Mouse (Mus musculus): ENCODE measurements at regions not wholly inside any gene's neighbourhood (a gene's known extent, or its start where the extent isn't known, plus 50 kb on each side); places are given as distances from the start of the nearest gene placed in this dataset.

- DNase-seq (ENCODE audit: low spot score in 2 of 2), result no peak
These were observed 299.7 kb downstream of the Bcl11a start for GRCm38 (mm10) chr11:24377530-24377929.

GRCm38 (mm10) chr11:24390578-24390977 lies 312.7 kb downstream of the Bcl11a start:
- no peak for DNase-seq (ENCODE audit: low spot score in 2 of 2)

GRCm38 (mm10) chr11:24391385-24391784 lies 313.5 kb downstream of the Bcl11a start:
- DNase-seq (ENCODE audit: low spot score in 2 of 2), result no peak

GRCm38 (mm10) chr11:24395478-24395877 lies 317.6 kb downstream of the Bcl11a start:
- no peak for DNase-seq (ENCODE audit: low spot score in 2 of 2)

- DNase-seq (ENCODE audit: low spot score in 2 of 2), result no peak
These were observed 319.1 kb downstream of the Bcl11a start for GRCm38 (mm10) chr11:24396911-24397310.

- DNase-seq (ENCODE audit: low spot score in 2 of 2), result no peak
These were observed 319.9 kb downstream of the Bcl11a start for GRCm38 (mm10) chr11:24397710-24398109.

GRCm38 (mm10) chr11:24401151-24401550 lies 323.3 kb downstream of the Bcl11a start:
- no peak for DNase-seq (ENCODE audit: low spot score in 2 of 2)

GRCm38 (mm10) chr11:24402127-24402526 lies 324.3 kb downstream of the Bcl11a start:
- no peak for DNase-seq (ENCODE audit: low spot score in 2 of 2)

- peak in 1 of 2 experiments; percentile 17 for DNase-seq (ENCODE audit: low spot score in 2 of 2)
These were observed 336.9 kb downstream of the Bcl11a start for GRCm38 (mm10) chr11:24414804-24415203.

- no peak for DNase-seq (ENCODE audit: low spot score in 2 of 2)
These were observed 344.4 kb downstream of the Bcl11a start for GRCm38 (mm10) chr11:24422066-24422775.

GRCm38 (mm10) chr11:24423278-24423677 lies 345.4 kb downstream of the Bcl11a start:
- no peak for DNase-seq (ENCODE audit: low spot score in 2 of 2)

GRCm38 (mm10) chr11:24426995-24427883 lies 349.4 kb downstream of the Bcl11a start:
- DNase-seq (ENCODE audit: low spot score in 2 of 2), result no peak

- no peak for DNase-seq (ENCODE audit: low spot score in 2 of 2)
These were observed 370.8 kb downstream of the Bcl11a start for GRCm38 (mm10) chr11:24448608-24449007.

GRCm38 (mm10) chr11:24452267-24452666 lies 374.4 kb downstream of the Bcl11a start:
- peak; percentile 7 to 11 for DNase-seq (ENCODE audit: low spot score in 2 of 2)

- DNase-seq (ENCODE audit: low spot score in 2 of 2), result no peak
These were observed 386.8 kb downstream of the Bcl11a start for GRCm38 (mm10) chr11:24464642-24465041.

- no peak for DNase-seq (ENCODE audit: low spot score in 2 of 2)
These were observed 389.6 kb downstream of the Bcl11a start for GRCm38 (mm10) chr11:24467458-24467857.

- DNase-seq (ENCODE audit: low spot score in 2 of 2), result no peak
These were observed 392.6 kb downstream of the Bcl11a start for GRCm38 (mm10) chr11:24470469-24470868.

GRCm38 (mm10) chr11:24472617-24473367 lies 394.9 kb downstream of the Bcl11a start:
- no peak for DNase-seq (ENCODE audit: low spot score in 2 of 2)

GRCm38 (mm10) chr11:24473368-24474010 lies 395.6 kb downstream of the Bcl11a start:
- DNase-seq (ENCODE audit: low spot score in 2 of 2), result peak; percentile 57 to 71

- DNase-seq (ENCODE audit: low spot score in 2 of 2), result no peak
These were observed 425.0 kb downstream of the Bcl11a start for GRCm38 (mm10) chr11:24502722-24503424.

GRCm38 (mm10) chr11:24515568-24515967 lies 437.7 kb downstream of the Bcl11a start:
- no peak for DNase-seq (ENCODE audit: low spot score in 2 of 2)

Data from right cerebral cortex, adult 2 months (tissue).